Mouse (Mus musculus): Measurements from ENCODE around the gene Cdh4.

DNA sequence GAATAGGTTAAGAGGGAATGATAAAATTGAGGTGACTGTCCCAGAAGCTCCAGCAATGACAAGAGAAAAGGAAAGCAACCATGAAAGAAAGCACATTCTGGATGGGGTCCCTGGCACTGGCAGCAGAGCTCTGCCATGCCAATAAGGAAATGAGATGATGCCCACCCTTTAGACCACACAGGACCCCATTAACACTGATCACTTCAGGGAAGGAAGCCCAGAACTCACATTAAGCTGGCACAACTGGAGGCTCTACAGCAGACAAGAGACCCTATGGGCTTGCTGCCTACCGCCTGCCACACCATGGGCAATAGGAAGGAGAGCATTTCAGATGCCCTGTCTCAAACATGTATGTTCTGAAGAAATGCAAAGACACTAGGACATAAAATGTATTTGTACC, 499.5 kb downstream of the Cdh4 start:
- TF ChIP-seq CTCF (IDR thresholded peaks at IDR 0.05; ENCODE audit: low read depth), result no peak
- TF ChIP-seq EP300 (IDR thresholded peaks at IDR 0.05; ENCODE audit: low read depth), result no peak
